Mouse (Mus musculus) lung, postnatal 0 days (tissue): ENCODE data around the gene Hoxa2. TPM values are rescaled to one million over a fixed set of nuclear protein-coding genes. Genes with fewer than 3 reads are reported as not detected.

ENCODE experiments used
- ATAC-seq: fragments of 200-750 bp; cut with Nextera tagmentation; 2 replicates; pipeline ENCODE4 v1.8.0; 2017; ENCODE audit warnings: moderate library complexity
- DNase-seq: peaks from one replicate; pipeline ENCODE4 v3.0.0-alpha.2; 2016; ENCODE audit warnings: low spot score
- H3K27ac ChIP-seq: fragments of 300-500 bp; sonication (generic); 2 replicates; pipeline ENCODE4 v1.5.1; 2014; ENCODE audit warnings: antibody characterized with exemption, mild to moderate bottlenecking, low read length, mixed read lengths
- H3K27me3 ChIP-seq: fragments of 300-500 bp; sonication (generic); replicated peaks from 2 replicates; pipeline ENCODE4 v1.6.1; 2014; ENCODE audit warnings: low read length, mixed read lengths; ENCODE audit not compliant: insufficient read depth
- H3K36me3 ChIP-seq: fragments of 300-500 bp; sonication (generic); 2 replicates; pipeline ENCODE4 v1.6.1; 2014; ENCODE audit warnings: low read length, mixed read lengths; ENCODE audit not compliant: insufficient read depth
- H3K4me1 ChIP-seq: fragments of 300-500 bp; sonication (generic); 2 replicates; pipeline ENCODE4 v1.6.1; 2014; ENCODE audit warnings: antibody characterized with exemption, low read depth, low read length, mixed read lengths; ENCODE audit not compliant: insufficient read depth
- H3K4me2 ChIP-seq: fragments of 300-500 bp; sonication (generic); replicated peaks from 2 replicates; pipeline ENCODE4 v1.6.1; 2014; ENCODE audit warnings: low read depth, mild to moderate bottlenecking, low read length, moderate library complexity, mixed read lengths
- H3K4me3 ChIP-seq: fragments of 300-500 bp; sonication (generic); 2 replicates; pipeline ENCODE4 v1.5.1; 2014; ENCODE audit warnings: low read depth, low read length
- H3K9ac ChIP-seq: fragments of 300-500 bp; sonication (generic); replicated peaks from 2 replicates; pipeline ENCODE4 v1.6.1; 2014; ENCODE audit warnings: low read depth, mild to moderate bottlenecking
- H3K9me3 ChIP-seq: fragments of 300-500 bp; sonication (generic); 2 replicates; pipeline ENCODE4 v1.6.1; 2016; ENCODE audit warnings: low read length, mixed read lengths
- CTCF ChIP-seq: IDR thresholded peaks from 2 replicates; pipeline ENCODE4 v1.5.1; 2016; ENCODE audit warnings: antibody characterized with exemption, mild to moderate bottlenecking
- EP300 ChIP-seq: IDR thresholded peaks from 2 replicates; pipeline ENCODE4 v1.6.1; 2016; ENCODE audit warnings: antibody characterized with exemption, mild to moderate bottlenecking, control low read depth
- WGBS: fragments of 180-500 bp; shearing (Covaris S2); extraction: QIAGEN DNeasy Blood & Tissue Kit; methylation state at CpG from one replicate; pipeline ENCODE4 v1.1.7; 2014; 5-methylcytosine and 5-hydroxymethylcytosine counted together
- polyA plus RNA-seq: library from polyadenylated mRNA; unstranded; fragments of >200 nt; fragmentation: Nextera tagmentation; extraction: Ambion mirVana; gene quantifications from 2 replicates; pipeline ENCODE4 v1.2.1, GENCODE M21; 2015

Gene Hoxa2
- polyA plus RNA-seq, 1 experiment from 2014 or later: 7.2 TPM

- DNase-seq (peak; percentile 53), ATAC-seq (no peak)
- peaks cover 11% of the 10 kb centered on the region; the same call in 1 of the 2 replicates for H3K27me3 ChIP-seq
- TF ChIP-seq CTCF: no peak
- TF ChIP-seq EP300: no peak
- H3K36me3 ChIP-seq: no peaks in the 10 kb centered on the region
- H3K4me2 ChIP-seq: peak overlapping the region; percentile 70
- H3K9me3 ChIP-seq: no peaks in the 10 kb centered on the region
- peak overlapping the region; percentile 54 for H3K4me3 ChIP-seq
- H3K4me1 ChIP-seq: peaks cover 10% of the 10 kb centered on the region; the same call in 1 of the 2 replicates
- WGBS: 4% methylated on average over 27 of the region's 28 CpGs
- peak overlapping the region; percentile 79 for H3K27ac ChIP-seq
- peak overlapping the region; percentile 24; the same call in 1 of the 2 replicates for H3K9ac ChIP-seq
Observed at GRCm38 (mm10) chr6:52165441-52166370, 1.1 kb upstream of the Hoxa2 start.

GRCm38 (mm10) chr6:52164051-52164625 is 493 bp downstream of the Hoxa2 start:
- 0 out of 2 replicates have a peak, but pooled peaks cover 7% of the 10 kb centered on the region for H3K4me1 ChIP-seq
- TF ChIP-seq EP300 (no peak), CTCF (no peak)
- WGBS: 2% methylated on average over 39 of the region's 39 CpGs
- peak overlapping the region; percentile 70 for H3K4me2 ChIP-seq
- peak overlapping the region; percentile 54 for H3K4me3 ChIP-seq
- no peaks in the 10 kb centered on the region for H3K36me3 ChIP-seq
- H3K27ac ChIP-seq: peak overlapping the region; percentile 79
- H3K9ac ChIP-seq: peak overlapping the region; percentile 50
- H3K27me3 ChIP-seq: peaks cover 6% of the 10 kb centered on the region; the same call in 1 of the 2 replicates
- peak; percentile 65 for DNase-seq
- ATAC-seq: peak; percentile 12; the same call in 1 of the 2 replicates
- no peaks in the 10 kb centered on the region for H3K9me3 ChIP-seq

GRCm38 (mm10) chr6:52163366-52164031 is 1.1 kb downstream of the Hoxa2 start:
- peak overlapping the region; percentile 50 for H3K9ac ChIP-seq
- ATAC-seq (peak; percentile 22), DNase-seq (peak; percentile 88)
- peak overlapping the region; percentile 79 for H3K27ac ChIP-seq
- H3K9me3 ChIP-seq: no peaks in the 10 kb centered on the region
- H3K27me3 ChIP-seq: peaks cover 6% of the 10 kb centered on the region; the same call in 1 of the 2 replicates
- 2% methylated on average over 17 of the region's 17 CpGs for WGBS
- H3K4me2 ChIP-seq: peak overlapping the region; percentile 70
- H3K4me1 ChIP-seq: 0 out of 2 replicates have a peak, but pooled peaks cover 5% of the 10 kb centered on the region
- H3K4me3 ChIP-seq: peak overlapping the region; percentile 54
- no peaks in the 10 kb centered on the region for H3K36me3 ChIP-seq
- TF ChIP-seq EP300: 0 out of 2 replicates have a peak, but pooled peaks have one; percentile 38
- TF ChIP-seq CTCF: no peak

- WGBS: 14% methylated on average over 14 of the region's 14 CpGs
- Histone ChIP-seq H3K4me1 (0 out of 2 replicates have a peak, but pooled peaks cover 4% of the 10 kb centered on the region), H3K9ac (peak overlapping the region; percentile 50), H3K9me3 (no peaks in the 10 kb centered on the region), H3K4me2 (peak overlapping the region; percentile 70), H3K4me3 (peak overlapping the region; percentile 54), H3K27me3 (peaks cover 8% of the 10 kb centered on the region; the same call in 1 of the 2 replicates), H3K36me3 (no peaks in the 10 kb centered on the region), H3K27ac (peak overlapping the region; percentile 79)
- TF ChIP-seq CTCF: no peak
- no peak for TF ChIP-seq EP300
- DNase-seq (peak; percentile 23), ATAC-seq (no peak)
Observed at GRCm38 (mm10) chr6:52162611-52163365, 1.8 kb downstream of the Hoxa2 start.

- DNase-seq: peak; percentile 54
- Histone ChIP-seq H3K27me3 (peaks cover 16% of the 10 kb centered on the region; the same call in 1 of the 2 replicates), H3K4me3 (no peak overlapping the region), H3K36me3 (no peaks in the 10 kb centered on the region), H3K27ac (peak overlapping the region; percentile 66), H3K4me1 (0 out of 2 replicates have a peak, but pooled peaks cover 4% of the 10 kb centered on the region), H3K9me3 (no peaks in the 10 kb centered on the region), H3K9ac (no peak overlapping the region), H3K4me2 (peak overlapping the region; percentile 36; the same call in 1 of the 2 replicates)
- 0% methylated on average over 1 of the region's 1 CpGs for WGBS
- ATAC-seq: no peak
- TF ChIP-seq EP300: no peak
- no peak for TF ChIP-seq CTCF
Observed at GRCm38 (mm10) chr6:52162093-52162380, 2.6 kb downstream of the Hoxa2 start.
